Mouse (Mus musculus) spleen, embryonic (tissue): Measurements from ENCODE around the gene H2-T3.
"Not testable (repeated sequence)": the region's sequence is repeated elsewhere in the genome, so short reads cannot be mapped to it uniquely, and the experiment has no call there.

Experiments used
- CTCF ChIA-PET: fragments of 350-600 bp; sonication (Branson Sonifier 250); formaldehyde crosslinking; loops from one replicate; lab custom pipeline; 2022; lab: Charles Lee

H2-T3 gene

GRCm38 (mm10) chr17:36179446-36179845, 10.6 kb downstream of the H2-T3 start:
- CTCF ChIA-PET, result not testable (repeated sequence)

GRCm38 (mm10) chr17:36178938-36179337, 11.1 kb downstream of the H2-T3 start:
- CTCF ChIA-PET, result interaction anchor here (0.6 kb wide), 1 partner anchor 264 kb away, joined by 3 read pairs; no protein-coding TSS in a partner anchor

GRCm38 (mm10) chr17:36176132-36176531, 14.0 kb downstream of the H2-T3 start:
- CTCF ChIA-PET, result not testable (repeated sequence)

- CTCF ChIA-PET, result no interaction called here
These were observed 19.7 kb downstream of the H2-T3 start for GRCm38 (mm10) chr17:36170287-36170814.

GRCm38 (mm10) chr17:36169753-36170152, 20.3 kb downstream of the H2-T3 start:
- CTCF ChIA-PET, result no interaction called here

DNA sequence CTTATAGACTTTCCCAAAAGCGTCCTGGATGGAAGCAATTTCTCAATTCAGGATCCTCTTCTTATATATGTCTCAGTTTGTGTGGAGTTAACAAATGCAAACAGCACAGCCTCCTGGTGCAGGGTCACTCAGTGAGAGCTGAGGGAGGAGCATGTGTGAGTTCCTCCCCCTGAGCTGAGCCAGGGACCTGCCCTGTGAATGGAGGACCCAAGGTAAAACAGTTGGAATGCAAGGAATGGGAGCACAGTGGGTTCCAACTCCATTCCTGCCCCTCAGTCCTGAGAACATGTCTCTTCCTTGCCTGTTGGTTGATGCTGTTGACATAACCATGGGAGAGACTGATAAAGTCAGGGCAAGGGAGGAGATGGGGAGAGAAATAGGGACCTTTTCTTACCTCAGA, 21.0 kb downstream of the H2-T3 start:
- CTCF ChIA-PET, result not testable (repeated sequence)

GRCm38 (mm10) chr17:36168039-36168652, 21.9 kb downstream of the H2-T3 start, which contains the start of gene Gm8909:
Gm8909 (minus strand) TSS chr17:36168537.
- CTCF ChIA-PET, result no interaction called here

DNA sequence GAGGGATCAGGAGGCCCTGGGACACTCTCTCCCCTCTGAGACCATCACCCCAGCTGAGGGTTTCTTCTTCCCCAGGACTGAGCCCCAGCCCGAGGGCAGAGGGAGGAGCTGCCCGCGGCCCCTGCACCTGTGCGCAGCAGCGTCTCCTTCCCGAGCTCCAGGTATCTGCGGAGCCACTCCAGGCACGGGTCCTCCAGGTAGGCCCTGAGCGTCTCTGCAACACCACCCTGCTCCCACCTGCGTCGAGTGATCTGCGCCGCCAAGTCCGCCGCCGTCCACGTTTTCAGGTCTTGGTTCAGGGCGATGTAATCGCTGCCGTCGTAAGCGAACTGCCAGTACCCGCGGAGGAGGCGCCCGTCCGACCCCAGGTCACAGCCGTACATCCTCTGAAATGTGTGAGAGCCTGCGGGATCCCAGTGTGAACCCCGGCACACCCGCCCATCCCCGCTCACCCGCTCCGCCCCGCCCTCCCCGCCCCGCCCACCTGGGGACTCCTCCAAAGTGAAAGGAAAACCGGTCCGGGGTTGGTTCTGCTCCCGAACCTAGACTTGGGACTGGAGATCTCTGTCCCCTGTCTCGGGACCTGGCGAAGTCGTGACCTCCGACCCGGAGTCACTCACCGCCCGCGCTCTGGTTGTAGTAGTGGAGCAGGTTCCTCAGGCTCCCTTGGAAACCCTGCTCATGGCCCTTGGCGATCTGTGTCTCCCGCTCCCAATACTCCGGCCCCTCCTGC, 22.6 kb downstream of the H2-T3 start:
- CTCF ChIA-PET, result no interaction called here

GRCm38 (mm10) chr17:36166901-36167300, 23.2 kb downstream of the H2-T3 start:
- CTCF ChIA-PET, result not testable (repeated sequence)

DNA sequence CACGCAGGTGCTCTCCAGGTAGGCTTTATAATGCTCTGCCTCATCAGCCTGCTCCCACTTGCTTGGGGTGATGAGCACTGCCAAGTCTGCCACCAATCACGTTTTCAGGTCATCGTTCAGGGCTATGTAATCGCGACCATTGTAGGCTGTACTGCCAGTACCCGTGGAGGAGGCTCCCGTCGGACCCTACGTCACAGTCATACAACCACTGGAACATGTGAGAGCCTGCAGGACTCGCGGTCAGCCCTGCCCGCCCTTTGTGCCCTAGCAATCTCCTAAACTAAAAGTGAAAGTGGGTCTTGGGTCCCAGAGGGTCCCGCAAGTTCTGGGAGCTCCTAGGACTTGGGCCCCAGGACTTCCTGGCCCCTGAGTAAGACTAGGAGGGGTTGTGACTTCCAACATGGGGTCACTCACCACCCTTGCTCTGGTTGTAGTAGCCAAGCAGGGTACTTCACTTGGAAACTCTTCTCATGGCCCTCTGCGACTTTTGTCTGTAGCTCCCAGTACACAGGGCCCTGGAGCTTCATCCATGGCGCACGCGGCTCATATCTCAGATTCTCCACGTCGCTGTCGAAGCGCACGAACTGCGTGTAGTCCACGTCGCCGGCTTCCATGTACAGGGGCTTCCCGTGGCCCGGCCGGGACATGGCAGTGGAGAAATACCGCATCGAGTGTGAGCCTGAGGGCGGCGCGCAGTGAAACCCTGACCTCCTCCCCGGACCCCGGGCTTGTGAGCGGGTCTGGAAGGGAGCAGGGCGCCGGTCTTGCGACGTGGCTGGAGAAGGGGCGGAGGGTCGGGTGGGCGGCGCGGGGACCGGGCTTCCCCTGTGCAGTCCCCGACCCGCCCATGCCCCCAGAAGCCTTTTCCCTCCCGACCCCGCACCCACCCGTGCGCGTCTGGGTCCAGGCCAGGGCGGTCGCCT, 28.7 kb downstream of the H2-T3 start:
- CTCF ChIA-PET, result interaction anchor here (1.2 kb wide), 1 partner anchor 12 kb away, joined by 3 read pairs; no protein-coding TSS in a partner anchor

DNA sequence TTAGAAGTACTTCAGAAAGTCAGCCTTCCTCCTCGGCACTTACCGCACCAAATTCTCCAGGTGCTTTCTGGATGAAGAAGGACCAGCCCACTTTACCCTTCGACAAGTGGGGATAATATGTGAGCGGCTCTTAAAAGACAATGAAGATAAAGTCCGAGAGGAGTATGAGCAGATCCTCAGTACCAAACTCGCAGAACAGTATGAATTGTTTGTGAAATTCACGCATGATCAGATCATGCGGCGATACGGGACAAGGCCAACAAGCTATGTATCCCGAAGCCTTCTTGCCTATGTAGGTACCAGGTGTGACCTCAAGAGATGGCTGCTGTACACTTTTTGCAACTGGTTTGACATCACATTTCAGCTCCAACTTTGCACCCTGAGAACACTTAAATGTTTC, 31.8 kb downstream of the H2-T3 start:
- CTCF ChIA-PET, result not testable (repeated sequence)

DNA sequence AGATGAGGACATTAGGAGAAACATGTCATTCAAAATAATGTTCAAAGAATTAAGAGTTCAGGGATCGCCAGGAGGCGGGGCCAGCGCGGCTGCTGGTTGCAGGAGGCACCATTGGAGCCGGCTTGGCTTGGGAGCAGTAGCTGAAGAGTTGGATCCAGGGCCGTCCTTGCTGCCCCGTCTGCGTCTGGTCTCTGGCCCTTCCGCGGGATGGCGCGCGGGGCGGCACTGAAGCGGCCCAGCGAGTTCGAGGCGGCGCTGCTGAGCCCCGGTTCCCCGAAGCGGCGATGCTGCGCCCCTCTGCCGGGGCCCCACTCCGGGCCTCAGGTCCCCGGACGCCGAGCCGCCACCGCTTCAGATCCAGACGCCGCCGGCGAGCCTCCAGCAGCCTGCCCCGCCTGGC, 32.3 kb downstream of the H2-T3 start:
- CTCF ChIA-PET, result not testable (repeated sequence)

GRCm38 (mm10) chr17:36154271-36155149, 35.6 kb downstream of the H2-T3 start:
- CTCF ChIA-PET, result interaction anchor here (0.6 kb wide), 1 partner anchor 11 kb away, joined by 5 read pairs; no protein-coding TSS in a partner anchor

DNA sequence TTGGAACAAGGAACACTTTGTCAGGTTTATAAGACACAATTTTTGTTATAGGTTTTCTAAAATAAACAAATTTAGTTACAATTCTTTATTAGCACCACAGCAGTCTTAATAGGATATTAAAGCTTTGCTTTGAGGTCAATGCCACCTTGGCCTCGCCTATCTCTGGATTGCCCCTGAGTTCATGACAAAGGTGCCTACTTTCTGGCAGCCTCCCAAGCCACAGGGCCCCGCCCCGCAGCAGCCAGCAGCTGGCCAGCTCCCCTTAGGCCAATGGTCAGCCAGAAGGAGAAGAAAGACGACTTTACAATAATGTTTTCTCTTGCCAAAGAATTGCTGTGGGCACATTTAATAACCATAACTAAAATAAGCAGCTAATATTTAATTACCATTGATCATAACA, 38.9 kb downstream of the H2-T3 start:
- CTCF ChIA-PET, result interaction anchor here (0.7 to 1.1 kb wide), 2 partner anchors 13 to 86 kb away, joined by 3 read pairs; no protein-coding TSS in a partner anchor

DNA sequence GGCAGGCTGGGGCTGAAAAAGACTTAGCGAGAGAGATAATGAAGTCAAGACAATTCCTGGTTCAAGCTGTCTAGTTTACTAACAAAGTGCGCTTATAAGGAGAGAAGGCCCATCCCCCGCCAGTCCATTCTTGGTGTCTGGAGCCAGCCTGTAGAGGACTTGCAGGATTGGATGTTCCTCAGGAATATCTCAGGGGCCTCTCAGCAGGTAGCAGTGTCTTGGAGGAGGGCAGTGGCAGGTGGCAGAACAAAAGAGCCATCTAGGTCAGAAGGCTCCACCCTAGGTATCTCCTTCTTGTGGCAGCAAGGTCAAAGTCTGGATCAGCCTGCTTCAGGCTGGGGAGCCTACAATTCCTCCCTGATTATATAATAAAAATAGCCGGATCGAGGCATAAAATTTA, 41.6 kb downstream of the H2-T3 start:
- CTCF ChIA-PET, result not testable (repeated sequence)

- CTCF ChIA-PET, result not testable (repeated sequence)
These were observed 43.1 kb downstream of the H2-T3 start for GRCm38 (mm10) chr17:36146937-36147336.

GRCm38 (mm10) chr17:36145861-36146156, 44.3 kb downstream of the H2-T3 start:
- CTCF ChIA-PET, result not testable (repeated sequence)

- CTCF ChIA-PET, result no interaction called here
These were observed 44.8 kb downstream of the H2-T3 start for GRCm38 (mm10) chr17:36145111-36145860.

- CTCF ChIA-PET, result not testable (repeated sequence)
These were observed 53.7 kb downstream of the H2-T3 start for GRCm38 (mm10) chr17:36136299-36136848.
